Mouse (Mus musculus): ENCODE measurements at regions not wholly inside any gene's neighbourhood (a gene's known extent, or its start where the extent isn't known, plus 50 kb on each side); places are given as distances from the start of the nearest gene placed in this dataset.
"Not testable (repeated sequence)": the region's sequence is repeated elsewhere in the genome, so short reads cannot be mapped to it uniquely, and the experiment has no call there.

GRCm38 (mm10) chr3:68794380-68795014, 74.9 kb upstream of the 1110032F04Rik start:
- no peak for DNase-seq (ENCODE audit: low read depth in 2 of 2, low spot score in 2 of 2)

DNA sequence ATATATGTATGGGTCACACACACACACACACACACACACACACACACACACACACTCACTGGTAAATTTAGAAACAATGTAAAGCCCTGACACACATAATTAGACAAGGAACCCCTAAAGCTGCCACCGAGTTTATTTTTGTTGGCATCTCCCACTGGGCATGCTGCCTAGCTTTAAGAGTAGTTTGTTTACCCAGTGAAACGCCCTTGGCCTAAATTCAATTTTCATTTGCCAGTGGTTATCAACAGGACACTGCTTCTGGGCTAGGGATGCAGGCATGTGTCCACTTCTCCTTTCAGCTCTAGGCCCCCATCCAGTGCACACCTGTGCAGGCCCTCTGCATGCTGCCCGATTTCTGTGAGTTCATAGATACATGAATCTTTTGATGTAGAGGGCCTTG, 73.7 kb upstream of the 1110032F04Rik start:
- DNase-seq (ENCODE audit: low read depth in 2 of 2, low spot score in 2 of 2) = no peak

- DNase-seq (ENCODE audit: low read depth in 2 of 2, low spot score in 2 of 2) = not testable (repeated sequence)
Measured at GRCm38 (mm10) chr3:68798408-68798807, 71.0 kb upstream of the 1110032F04Rik start.

GRCm38 (mm10) chr3:68808866-68809265, 60.5 kb upstream of the 1110032F04Rik start:
- no peak for DNase-seq (ENCODE audit: low read depth in 2 of 2, low spot score in 2 of 2)

- DNase-seq (ENCODE audit: low read depth in 2 of 2, low spot score in 2 of 2) = no peak
Measured at GRCm38 (mm10) chr3:68813461-68813860, 55.9 kb upstream of the 1110032F04Rik start.

GRCm38 (mm10) chr3:68814011-68814690, 55.2 kb upstream of the 1110032F04Rik start:
- no peak for DNase-seq (ENCODE audit: low read depth in 2 of 2, low spot score in 2 of 2)

DNA sequence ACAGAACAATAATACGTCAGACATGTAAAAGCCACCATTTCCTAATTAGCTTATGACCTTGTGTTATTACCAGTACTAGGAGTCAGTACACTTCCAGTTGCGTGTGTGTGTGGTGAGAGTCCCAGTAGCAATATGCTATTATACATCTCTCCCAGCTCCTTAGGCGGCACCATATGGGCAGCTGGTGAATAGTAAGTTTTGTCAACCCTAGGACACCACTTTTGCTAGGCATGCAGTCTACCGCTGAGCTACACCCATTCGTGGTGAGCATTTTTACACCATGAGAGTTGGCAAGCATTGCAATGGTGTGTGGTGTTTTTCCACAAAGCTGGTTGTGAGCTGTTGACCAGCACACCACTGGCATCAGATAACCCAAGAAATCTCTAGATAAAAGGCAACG, 53.8 kb upstream of the 1110032F04Rik start:
- DNase-seq (ENCODE audit: low read depth in 2 of 2, low spot score in 2 of 2) = no peak

GRCm38 (mm10) chr3:68817321-68817720, 52.1 kb upstream of the 1110032F04Rik start:
- no peak for DNase-seq (ENCODE audit: low read depth in 2 of 2, low spot score in 2 of 2)
